Mouse (Mus musculus): ENCODE data around the gene Tbrg4.

- TF ChIP-seq CTCF (IDR thresholded peaks at IDR 0.05; ENCODE audit: low read depth, low read length) (no peak), POLR2A (IDR thresholded peaks at IDR 0.05; ENCODE audit: borderline replicate concordance, low read depth, low read length) (no peak)
Measured at GRCm38 (mm10) chr11:6568584-6569409, 57.1 kb downstream of the Tbrg4 start.
